Mouse (Mus musculus) duodenum, adult 2 months (tissue): ENCODE measurements around the gene Pum3. TPM values are rescaled to one million over a fixed set of nuclear protein-coding genes. Genes with fewer than 3 reads are reported as not detected.

Experiments
- polyA plus RNA-seq: library from polyadenylated mRNA; depleted of rRNA; stranded (reverse); fragments of >200 nt; gene quantifications from 2 replicates; pipeline ENCODE4 v1.2.3, GENCODE M21; 2012; ENCODE audit warnings: low replicate concordance; rRNA removed

Pum3 gene
- polyA plus RNA-seq = 6.9 and 7.3 TPM in 2 replicates

DNA sequence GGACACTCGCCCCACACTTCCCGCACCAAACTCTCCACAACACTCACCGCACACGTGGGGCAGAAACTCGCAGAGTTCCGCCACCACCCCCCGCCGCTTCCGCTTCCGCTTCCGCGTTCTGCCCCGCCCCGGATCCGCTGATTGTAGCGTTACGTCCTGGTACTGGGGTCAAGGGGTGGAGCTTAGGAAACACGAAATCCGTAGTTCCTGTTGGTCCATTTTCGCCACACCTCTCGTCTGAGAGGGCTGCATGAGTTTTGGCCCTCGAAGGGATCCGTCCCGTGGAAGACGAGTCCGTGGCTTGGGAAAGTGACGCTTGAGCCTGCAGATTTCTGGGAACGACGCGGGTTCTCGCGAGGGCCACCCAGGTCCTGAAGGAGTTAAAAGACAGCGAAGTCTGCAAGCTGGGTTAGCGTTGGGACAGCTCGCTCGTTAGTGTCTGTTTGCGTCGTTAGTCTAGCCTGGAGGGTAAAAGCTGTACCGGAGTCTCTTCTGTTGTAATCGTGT lies at the start of gene Pum3:
TSS of gene Pum3 (minus strand) at position 81 of the 507 bp plus-strand sequence.

Other genes starting within 250 kb of the Pum3 start
- 1.1 and 6.2 TPM in 2 replicates for gene Vldlr, start 213.3 kb downstream of the Pum3 start, polyA plus RNA-seq
- 0.01 and 0.02 TPM in 2 replicates for gene Kcnv2, start 107.2 kb downstream of the Pum3 start, polyA plus RNA-seq